Mouse (Mus musculus) heart, embryonic 14.5 days (tissue): Measurements from ENCODE around the gene Sat2. TPM values are rescaled to one million over a fixed set of nuclear protein-coding genes. Genes with fewer than 3 reads are reported as not detected.

ENCODE experiments used
- ATAC-seq: fragments of 200-750 bp; cut with Nextera tagmentation; 2 replicates; pipeline ENCODE4 v1.8.0; 2017; ENCODE audit warnings: low read depth, moderate TSS enrichment; ENCODE audit not compliant: insufficient number of reproducible peaks, insufficient read depth, low FRiP score
- H3K27ac ChIP-seq, 2 experiments: fragments of 200-500 bp in 1 of 2; fragments of 300-500 bp in 1 of 2; sonication (generic) in 1 of 2; replicated peaks in 1 of 2; 2 replicates each; pipeline ENCODE4 v1.5.1; 2012 to 2014; ENCODE audit warnings: low read depth in 2 of 2, low read length in 2 of 2, control low read depth in 1 of 2, mild to moderate bottlenecking in 1 of 2, mixed read lengths in 1 of 2; ENCODE audit not compliant: control insufficient read depth in 1 of 2, insufficient read depth in 1 of 2
- H3K27me3 ChIP-seq: fragments of 300-500 bp; sonication (generic); 2 replicates; pipeline ENCODE4 v1.6.1; 2014; ENCODE audit warnings: mild to moderate bottlenecking, low read length, control low read depth; ENCODE audit not compliant: control insufficient read depth, insufficient read depth
- H3K36me3 ChIP-seq: fragments of 300-500 bp; sonication (generic); 2 replicates; pipeline ENCODE4 v1.6.1; 2014; ENCODE audit warnings: mild to moderate bottlenecking, control low read depth, low read length, mixed read lengths; ENCODE audit not compliant: control insufficient read depth, insufficient read depth
- H3K4me1 ChIP-seq, 2 experiments: fragments of 200-500 bp in 1 of 2; fragments of 300-500 bp in 1 of 2; sonication (generic) in 1 of 2; 2 replicates each; pipeline ENCODE4 v1.6.1; 2012 to 2014; ENCODE audit warnings: low read length in 2 of 2, control low read depth in 1 of 2, mixed read lengths in 1 of 2; ENCODE audit not compliant: control insufficient read depth in 2 of 2, insufficient read depth in 2 of 2
- H3K4me2 ChIP-seq: fragments of 300-500 bp; sonication (generic); 2 replicates; pipeline ENCODE4 v1.6.1; 2014; ENCODE audit warnings: mild to moderate bottlenecking, low read length
- H3K4me3 ChIP-seq, 2 experiments: fragments of 200-500 bp in 1 of 2; fragments of 300-500 bp in 1 of 2; sonication (generic) in 1 of 2; 2 replicates each; pipeline ENCODE4 v1.5.1; 2012 to 2014; ENCODE audit warnings: low read length in 2 of 2, mild to moderate bottlenecking in 2 of 2, control low read depth in 1 of 2, low read depth in 1 of 2, moderate library complexity in 1 of 2; ENCODE audit not compliant: control insufficient read depth in 1 of 2, insufficient read depth in 1 of 2
- H3K9ac ChIP-seq: fragments of 300-500 bp; sonication (generic); 2 replicates; pipeline ENCODE4 v1.6.1; 2014; ENCODE audit warnings: mild to moderate bottlenecking, low read length
- H3K9me3 ChIP-seq: fragments of 300-500 bp; sonication (generic); 2 replicates; pipeline ENCODE4 v1.6.1; 2016; ENCODE audit warnings: low read length, control low read depth; ENCODE audit not compliant: control insufficient read depth
- WGBS: fragments of 180-500 bp; shearing (Covaris S2); extraction: QIAGEN DNeasy Blood & Tissue Kit; methylation state at CpG from one replicate; pipeline ENCODE4 v1.1.7; 2014; 5-methylcytosine and 5-hydroxymethylcytosine counted together
- polyA plus RNA-seq: library from polyadenylated mRNA; unstranded; fragments of >200 nt; fragmentation: Nextera tagmentation; extraction: Ambion mirVana; gene quantifications from 2 replicates; pipeline ENCODE4 v1.2.1, GENCODE M21; 2014

Sat2 gene
- 16.2 and 17.9 TPM in 2 replicates for polyA plus RNA-seq

- Histone ChIP-seq H3K36me3 (no peaks in the 10 kb centered on the region), H3K4me1 (peaks cover 6 to 11% of the 10 kb centered on the region in 2 experiments; a peak in 3 of 4 replicates), H3K4me3 (peak within 1 kb of the TSS; percentile 64 to 66), H3K27ac (peak within 1 kb of the TSS; percentile 11 to 55; a peak in 2 of 4 replicates), H3K9ac (peak within 1 kb of the TSS; percentile 88), H3K27me3 (no peaks in the 10 kb centered on the region), H3K9me3 (no peaks in the 10 kb centered on the region), H3K4me2 (peak within 1 kb of the TSS; percentile 81)
- under 1% methylated on average over 20 of the region's 20 CpGs for WGBS
- peak; percentile 68; the same call in 1 of the 2 replicates for ATAC-seq
These were observed at the start of gene Sat2 for GRCm38 (mm10) chr11:69621571-69622268. Sat2 (plus strand) TSS chr11:69622024.

- Histone ChIP-seq H3K4me3 (no peak overlapping the region), H3K27ac (no peak overlapping the region), H3K36me3 (peaks cover 43% of the 10 kb centered on the region), H3K4me1 (peaks cover 9 to 15% of the 10 kb centered on the region in 2 experiments), H3K4me2 (no peak overlapping the region), H3K27me3 (no peaks in the 10 kb centered on the region), H3K9ac (no peak overlapping the region), H3K9me3 (no peaks in the 10 kb centered on the region)
- no peak for ATAC-seq
- WGBS: 48% methylated on average over 3 of the region's 3 CpGs
These were observed 46.6 kb upstream of the Sat2 start for GRCm38 (mm10) chr11:69575220-69575619.

- Histone ChIP-seq H3K4me2 (no peak overlapping the region), H3K4me3 (no peak overlapping the region), H3K36me3 (peaks cover 32% of the 10 kb centered on the region), H3K9ac (no peak overlapping the region), H3K27me3 (no peaks in the 10 kb centered on the region), H3K27ac (no peak overlapping the region), H3K4me1 (peaks cover 9 to 15% of the 10 kb centered on the region in 2 experiments), H3K9me3 (no peaks in the 10 kb centered on the region)
- ATAC-seq: no peak
- 62% methylated on average over 5 of the region's 5 CpGs for WGBS
These were observed 45.5 kb upstream of the Sat2 start for GRCm38 (mm10) chr11:69576307-69576706.

GRCm38 (mm10) chr11:69578301-69578700, 43.5 kb upstream of the Sat2 start:
- no peak overlapping the region for H3K27ac ChIP-seq
- H3K4me2 ChIP-seq: peak overlapping the region; percentile 75
- peaks cover 19% of the 10 kb centered on the region for H3K36me3 ChIP-seq
- no peaks in the 10 kb centered on the region for H3K27me3 ChIP-seq
- peak overlapping the region; percentile 68 to 79 for H3K4me3 ChIP-seq
- no peak for ATAC-seq
- peak overlapping the region; percentile 86 for H3K9ac ChIP-seq
- 6% methylated on average over 15 of the region's 15 CpGs for WGBS
- H3K4me1 ChIP-seq: peaks cover 12 to 23% of the 10 kb centered on the region in 2 experiments
- no peaks in the 10 kb centered on the region for H3K9me3 ChIP-seq

- Histone ChIP-seq H3K27ac (peak overlapping the region; percentile 91 to 97), H3K9me3 (no peaks in the 10 kb centered on the region), H3K9ac (peak overlapping the region; percentile 86), H3K27me3 (no peaks in the 10 kb centered on the region), H3K36me3 (peaks cover 21% of the 10 kb centered on the region), H3K4me2 (peak overlapping the region; percentile 75), H3K4me3 (peak overlapping the region; percentile 68 to 79), H3K4me1 (peaks cover 12 to 23% of the 10 kb centered on the region in 2 experiments)
- ATAC-seq: peak; percentile 79
- WGBS: 2% methylated on average over 39 of the region's 39 CpGs
These were observed 42.5 kb upstream of the Sat2 start for GRCm38 (mm10) chr11:69579128-69580017.

- H3K36me3 ChIP-seq: peaks cover 25% of the 10 kb centered on the region
- H3K9me3 ChIP-seq: no peaks in the 10 kb centered on the region
- H3K4me1 ChIP-seq: peaks cover 12 to 23% of the 10 kb centered on the region in 2 experiments
- H3K4me2 ChIP-seq: peak within 1 kb of the TSS; percentile 75
- WGBS: under 1% methylated on average over 13 of the region's 13 CpGs
- peak within 1 kb of the TSS; percentile 68 to 79 for H3K4me3 ChIP-seq
- H3K9ac ChIP-seq: peak within 1 kb of the TSS; percentile 86
- H3K27me3 ChIP-seq: no peaks in the 10 kb centered on the region
- H3K27ac ChIP-seq: peak within 1 kb of the TSS; percentile 91 to 97
- ATAC-seq: peak; percentile 68
These were observed 41.7 kb upstream of the Sat2 start, which contains the start of the genes Wrap53 and Trp53 for GRCm38 (mm10) chr11:69580091-69580514. Wrap53 (minus strand) TSS chr11:69580255. Trp53 (plus strand) TSS chr11:69580359.

GRCm38 (mm10) chr11:69580572-69581146, 41.2 kb upstream of the Sat2 start:
- WGBS: under 1% methylated on average over 25 of the region's 25 CpGs
- ATAC-seq: peak; percentile 2; the same call in 1 of the 2 replicates

More at GRCm38 (mm10) chr11:69580572-69581146, 41.2 kb upstream of the Sat2 start:
- Histone ChIP-seq H3K4me3 (peak overlapping the region; percentile 68 to 74), H3K27ac (peak overlapping the region; percentile 91 to 97), H3K4me2 (peak overlapping the region; percentile 75), H3K27me3 (no peaks in the 10 kb centered on the region), H3K4me1 (peaks cover 12 to 23% of the 10 kb centered on the region in 2 experiments), H3K9ac (peak overlapping the region; percentile 84), H3K36me3 (peaks cover 22% of the 10 kb centered on the region), H3K9me3 (no peaks in the 10 kb centered on the region)
